Mouse (Mus musculus): ENCODE results near the gene Cyp2f2.

Gene Cyp2f2

DNA sequence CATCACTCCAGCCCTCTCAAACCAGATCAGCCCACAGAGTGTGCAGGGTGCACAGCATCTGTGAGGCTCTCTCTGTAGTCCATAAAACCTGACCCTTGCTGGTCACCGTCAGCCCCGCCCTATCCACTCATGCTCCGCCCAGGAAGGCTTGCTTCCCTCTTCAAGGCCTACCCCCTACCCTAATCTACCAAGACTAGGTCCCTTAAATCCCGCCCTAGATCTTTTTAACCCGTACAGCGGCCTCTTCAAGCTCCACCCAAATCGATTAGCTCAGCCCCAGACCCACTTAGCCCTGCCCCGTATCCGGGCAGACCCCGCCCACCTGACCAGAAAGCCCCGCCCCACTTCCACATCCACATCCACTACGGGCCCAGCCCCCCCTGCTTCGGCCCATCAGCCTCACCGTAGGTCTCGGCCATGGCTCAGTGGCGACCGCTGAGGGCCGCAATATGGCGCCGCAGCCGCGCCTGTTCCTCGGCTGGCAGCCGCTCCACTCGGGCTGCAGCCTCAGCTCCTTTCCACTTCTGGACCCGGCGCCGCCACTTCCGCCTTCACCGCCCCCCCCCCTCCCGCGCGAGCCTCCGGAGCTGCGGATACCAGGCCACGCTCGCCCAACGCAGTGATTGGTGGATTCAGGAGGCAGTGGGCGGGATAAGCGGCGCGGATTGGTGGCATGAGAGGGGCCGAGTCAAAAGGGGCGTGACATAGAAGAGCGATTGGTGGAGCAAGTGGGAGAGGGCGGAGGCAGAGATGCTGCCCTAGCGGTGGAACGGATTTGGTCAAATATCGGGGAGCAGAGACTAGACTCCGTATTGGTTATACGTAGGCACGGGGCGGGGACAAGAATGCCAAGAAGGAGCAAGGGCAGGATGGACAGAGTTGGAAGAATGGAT, 58.9 kb downstream of the Cyp2f2 start, which contains the start of gene Rab4b:
Gene Rab4b, minus strand, starts transcription at position 573 of the 893 bp plus-strand sequence.
- peak; percentile 99 to 100 for DNase-seq (ENCODE audit: low spot score in 2 of 2)

DNA sequence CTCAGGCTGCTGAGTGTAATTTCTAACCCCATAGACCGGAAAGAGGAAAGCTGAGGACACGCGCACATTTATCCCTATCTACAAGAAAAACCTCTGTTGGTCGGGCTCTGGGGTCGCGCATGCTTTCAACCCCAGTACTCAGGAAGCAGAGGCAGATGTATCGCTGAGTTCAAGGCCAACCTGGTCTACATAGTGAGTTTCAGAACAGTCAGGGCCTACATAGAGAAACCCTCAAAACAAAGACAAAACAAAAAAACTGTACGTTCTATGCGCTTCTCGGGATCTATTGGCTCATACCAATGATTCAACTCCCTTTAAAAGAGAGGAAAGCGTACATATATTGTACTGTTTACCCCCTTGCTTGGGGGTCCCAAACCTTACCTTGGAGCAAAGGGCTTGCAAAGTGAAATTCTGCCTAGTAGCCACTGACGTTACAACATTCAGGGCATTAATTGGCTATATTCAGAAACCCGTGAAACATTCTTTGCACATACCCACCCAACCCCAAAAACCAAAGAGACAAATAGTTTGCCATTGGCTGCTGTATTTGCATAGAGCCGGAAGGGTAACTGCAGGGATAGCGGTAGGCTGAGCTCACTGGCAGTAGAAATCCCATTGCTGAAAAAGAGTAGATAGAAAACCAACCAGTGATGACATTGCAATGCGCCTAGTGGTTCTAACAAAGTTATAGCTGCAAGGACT, 59.7 kb downstream of the Cyp2f2 start:
- no peak for DNase-seq (ENCODE audit: low spot score in 2 of 2)

DNA sequence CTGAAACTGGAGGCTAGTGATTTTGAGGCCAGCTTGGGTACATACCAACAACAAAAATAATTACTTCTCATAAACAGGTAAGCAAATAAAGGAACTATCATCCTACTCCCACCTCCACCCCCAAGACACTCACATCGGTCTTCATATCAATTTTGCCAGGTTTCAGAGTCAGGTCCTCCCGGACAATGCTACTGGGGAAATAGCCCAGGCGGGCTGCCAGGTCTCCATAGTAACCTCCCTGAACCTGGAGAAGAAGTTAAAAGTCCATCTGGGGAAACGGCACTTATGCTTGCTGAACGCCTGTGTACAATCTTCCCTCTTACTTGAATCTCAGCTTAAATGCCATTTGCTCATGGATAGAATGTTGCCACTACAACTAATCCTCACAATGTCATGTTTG, 60.3 kb downstream of the Cyp2f2 start:
- no peak for DNase-seq (ENCODE audit: low spot score in 2 of 2)

DNA sequence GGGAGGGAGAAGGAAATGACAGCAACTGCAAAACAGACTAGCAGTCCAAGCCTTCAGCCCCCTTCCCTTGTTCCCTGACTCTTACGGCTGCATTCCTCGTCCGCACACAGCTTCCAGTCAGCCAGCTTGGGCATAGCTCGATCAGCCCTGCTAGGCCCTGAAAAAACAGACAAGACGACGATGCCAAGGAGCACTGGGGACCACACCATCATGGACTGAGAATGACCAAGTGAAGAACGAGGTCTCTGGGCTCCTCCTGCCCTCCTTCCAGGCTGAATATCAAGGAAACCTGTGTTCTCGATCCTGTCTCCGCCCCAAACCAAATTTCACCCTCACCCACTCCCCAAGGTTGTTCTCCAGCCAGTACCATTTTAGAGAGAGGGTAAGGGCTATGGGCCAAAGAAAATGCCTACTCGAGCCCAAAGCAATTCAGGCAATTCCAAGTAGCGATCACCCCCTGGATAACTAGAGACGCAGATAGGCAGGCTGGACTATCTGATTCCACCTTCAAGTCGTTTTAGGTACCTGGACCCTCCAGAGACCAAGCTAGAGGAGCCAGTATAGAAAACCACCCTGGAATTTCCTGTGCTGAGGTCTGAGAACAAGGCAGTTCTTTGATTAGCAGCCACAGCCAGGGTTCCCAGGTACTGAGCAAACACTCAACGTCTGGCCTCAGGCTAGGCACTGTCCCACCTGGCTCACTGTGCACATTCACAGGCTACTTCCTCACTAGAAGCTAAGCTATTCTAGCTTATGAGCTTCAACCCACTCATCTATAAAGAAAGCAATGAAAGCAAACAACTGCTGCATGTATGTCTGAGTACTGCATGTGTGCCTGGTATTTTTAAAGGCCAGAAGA, 61.4 kb downstream of the Cyp2f2 start, which contains the start of the genes Gm21983 and Mia:
Gene Gm21983, minus strand, starts transcription at position 250 of the 859 bp plus-strand sequence.
Gene Mia, minus strand, starts transcription at position 321 of the 859 bp plus-strand sequence.
- DNase-seq (ENCODE audit: low spot score in 2 of 2), result no peak

DNA sequence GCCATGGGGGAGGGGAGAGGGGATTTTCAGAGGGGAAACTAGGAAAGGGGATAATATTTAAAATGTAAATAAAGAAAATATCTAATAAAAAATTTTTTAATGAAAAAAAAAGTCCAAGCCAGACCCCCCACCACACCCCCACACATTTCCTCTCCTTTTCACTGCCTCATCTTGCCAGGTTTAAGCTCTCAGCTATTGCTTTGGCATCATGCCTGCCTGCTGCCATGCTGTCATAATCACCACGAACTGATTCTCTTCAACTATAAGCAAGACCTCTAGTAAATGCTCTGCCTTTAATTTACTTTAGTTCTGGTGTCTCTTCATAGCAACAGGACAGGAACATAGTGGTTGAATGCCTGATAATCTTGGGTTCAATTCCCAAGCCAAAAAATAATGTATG, 62.8 kb downstream of the Cyp2f2 start:
- no peak for DNase-seq (ENCODE audit: low spot score in 2 of 2)

Measured in left cerebral cortex, adult 9 months (tissue).